Mouse (Mus musculus): Measurements from ENCODE around the gene Krtap4-7.

GRCm38 (mm10) chr11:99662802-99663201 is 18.9 kb upstream of the Krtap4-7 start:
- TF ChIP-seq POLR2A (IDR thresholded peaks at IDR 0.05; ENCODE audit: low read depth, low read length) (no peak), CTCF (IDR thresholded peaks at IDR 0.05; ENCODE audit: extremely low read depth, insufficient read length, insufficient replicate concordance, low read depth, low read length) (no peak)

Data from small intestine, adult 2 months (tissue).